Mouse (Mus musculus) layer of hippocampus, adult 11-12 months (tissue): ENCODE data around the gene Myo1g.
A peak's percentile ranks its signal among the peaks of the same experiment; 100 is the strongest.

ENCODE experiments used
- DNase-seq: peaks from one replicate; pipeline ENCODE4 v3.0.0; 2022; ENCODE audit warnings: low spot score

Myo1g gene

GRCm38 (mm10) chr11:6488041-6488684 lies 32.6 kb downstream of the Myo1g start:
- DNase-seq = no peak

GRCm38 (mm10) chr11:6487496-6487895 lies 33.3 kb downstream of the Myo1g start:
- DNase-seq = no peak

- DNase-seq = no peak
Measured at GRCm38 (mm10) chr11:6486916-6487315, 33.8 kb downstream of the Myo1g start.

GRCm38 (mm10) chr11:6484244-6484959 lies 36.4 kb downstream of the Myo1g start:
- no peak for DNase-seq

GRCm38 (mm10) chr11:6483103-6483502 lies 37.7 kb downstream of the Myo1g start:
- DNase-seq = no peak

- DNase-seq = no peak
Measured at GRCm38 (mm10) chr11:6481669-6482185, 39.0 kb downstream of the Myo1g start.

GRCm38 (mm10) chr11:6480681-6481405 lies 39.9 kb downstream of the Myo1g start:
- DNase-seq = no peak

- no peak for DNase-seq
Measured at GRCm38 (mm10) chr11:6480191-6480590, 40.6 kb downstream of the Myo1g start.

GRCm38 (mm10) chr11:6479231-6479630 lies 41.5 kb downstream of the Myo1g start:
- no peak for DNase-seq

- no peak for DNase-seq
Measured at GRCm38 (mm10) chr11:6477350-6477749, 43.4 kb downstream of the Myo1g start.

GRCm38 (mm10) chr11:6476876-6477275 lies 43.9 kb downstream of the Myo1g start:
- DNase-seq = no peak

- DNase-seq = peak; percentile 91
Measured at GRCm38 (mm10) chr11:6475867-6476484, 44.8 kb downstream of the Myo1g start, which contains the start of gene Purb. Gene Purb (minus strand): TSS chr11:6475917.

- peak; percentile 46 for DNase-seq
Measured at GRCm38 (mm10) chr11:6474874-6475731, 45.7 kb downstream of the Myo1g start.

GRCm38 (mm10) chr11:6474381-6474780 lies 46.4 kb downstream of the Myo1g start:
- DNase-seq = no peak

GRCm38 (mm10) chr11:6472076-6472475 lies 48.7 kb downstream of the Myo1g start:
- no peak for DNase-seq

GRCm38 (mm10) chr11:6471493-6471892 lies 49.3 kb downstream of the Myo1g start:
- DNase-seq = no peak

GRCm38 (mm10) chr11:6471054-6471453 lies 49.7 kb downstream of the Myo1g start:
- DNase-seq = no peak

- DNase-seq = no peak
Measured at GRCm38 (mm10) chr11:6468541-6468940, 52.2 kb downstream of the Myo1g start.

GRCm38 (mm10) chr11:6465122-6465521 lies 55.6 kb downstream of the Myo1g start:
- DNase-seq = peak; percentile 65

- DNase-seq = no peak
Measured at GRCm38 (mm10) chr11:6463159-6463837, 57.5 kb downstream of the Myo1g start.
